Mouse (Mus musculus) layer of hippocampus, adult 9-11 months (tissue): ENCODE measurements at regions not wholly inside any gene's neighbourhood (a gene's known extent, or its start where the extent isn't known, plus 50 kb on each side); places are given as distances from the start of the nearest gene placed in this dataset.

ENCODE experiments used
- DNase-seq: peaks from one replicate; pipeline ENCODE4 v3.0.0; 2022

- peak; percentile 9 for DNase-seq
Observed at GRCm38 (mm10) chr14:118422351-118423001, 155.7 kb downstream of the Gm9376 start.

- DNase-seq, result no peak
Observed at GRCm38 (mm10) chr14:118423269-118423668, 156.5 kb downstream of the Gm9376 start.

GRCm38 (mm10) chr14:118426562-118426961 lies 159.8 kb downstream of the Gm9376 start:
- no peak for DNase-seq

DNA sequence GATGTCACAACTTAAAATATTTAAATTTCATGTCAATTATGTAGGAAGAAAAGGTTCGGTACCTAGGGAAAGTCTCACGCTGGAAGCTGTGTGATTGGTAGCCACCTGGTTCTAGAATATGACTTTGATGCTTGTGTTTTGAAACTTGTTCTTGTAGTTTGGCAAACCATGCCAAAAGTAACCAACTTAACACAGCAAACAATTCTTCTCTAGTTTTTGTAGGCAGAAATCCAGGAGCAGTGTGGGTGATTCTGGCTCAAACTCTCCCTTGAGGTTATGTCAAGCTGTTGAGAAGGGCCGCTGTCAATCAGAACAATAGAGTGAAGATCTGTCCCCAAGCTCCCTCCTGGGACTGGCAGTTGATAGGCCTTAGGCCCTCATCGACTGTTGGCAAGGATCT lies 163.5 kb downstream of the Gm9376 start:
- DNase-seq, result no peak

GRCm38 (mm10) chr14:118430740-118431139 lies 164.0 kb downstream of the Gm9376 start:
- no peak for DNase-seq

DNA sequence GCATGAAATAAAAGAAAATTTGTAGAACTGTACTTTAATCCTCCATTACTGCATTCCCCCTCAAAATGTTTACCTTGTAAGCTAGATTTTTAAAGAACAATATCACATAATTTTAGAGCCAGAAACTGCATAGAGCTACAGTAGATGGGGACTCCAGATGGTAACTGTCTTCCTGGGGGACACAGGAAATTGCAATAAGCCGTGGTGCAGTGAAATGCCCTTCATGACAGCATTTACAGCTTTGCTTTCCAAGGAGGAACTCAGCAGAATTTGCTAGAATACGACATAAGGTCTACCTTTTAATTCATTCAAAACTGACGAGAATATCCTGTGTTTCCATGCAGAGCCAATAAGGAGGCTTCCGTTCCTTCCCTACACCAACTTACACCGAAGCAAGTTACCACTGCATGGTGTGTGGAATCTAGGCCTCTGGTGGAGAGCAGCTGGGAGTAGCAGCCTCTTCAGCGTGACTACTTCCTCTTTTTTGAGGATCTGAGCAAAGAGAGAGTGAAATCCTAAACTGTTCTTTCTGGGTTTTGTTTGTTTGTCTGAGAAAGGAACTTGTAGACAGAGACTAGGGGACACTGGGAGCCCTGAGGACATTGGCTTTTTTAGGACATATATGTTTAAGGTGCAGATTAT lies 164.6 kb downstream of the Gm9376 start:
- no peak for DNase-seq
